Mouse (Mus musculus): ENCODE results near the gene Cacybp.
A peak's percentile ranks its signal among the peaks of the same experiment; 100 is the strongest.

The Cacybp gene

DNA sequence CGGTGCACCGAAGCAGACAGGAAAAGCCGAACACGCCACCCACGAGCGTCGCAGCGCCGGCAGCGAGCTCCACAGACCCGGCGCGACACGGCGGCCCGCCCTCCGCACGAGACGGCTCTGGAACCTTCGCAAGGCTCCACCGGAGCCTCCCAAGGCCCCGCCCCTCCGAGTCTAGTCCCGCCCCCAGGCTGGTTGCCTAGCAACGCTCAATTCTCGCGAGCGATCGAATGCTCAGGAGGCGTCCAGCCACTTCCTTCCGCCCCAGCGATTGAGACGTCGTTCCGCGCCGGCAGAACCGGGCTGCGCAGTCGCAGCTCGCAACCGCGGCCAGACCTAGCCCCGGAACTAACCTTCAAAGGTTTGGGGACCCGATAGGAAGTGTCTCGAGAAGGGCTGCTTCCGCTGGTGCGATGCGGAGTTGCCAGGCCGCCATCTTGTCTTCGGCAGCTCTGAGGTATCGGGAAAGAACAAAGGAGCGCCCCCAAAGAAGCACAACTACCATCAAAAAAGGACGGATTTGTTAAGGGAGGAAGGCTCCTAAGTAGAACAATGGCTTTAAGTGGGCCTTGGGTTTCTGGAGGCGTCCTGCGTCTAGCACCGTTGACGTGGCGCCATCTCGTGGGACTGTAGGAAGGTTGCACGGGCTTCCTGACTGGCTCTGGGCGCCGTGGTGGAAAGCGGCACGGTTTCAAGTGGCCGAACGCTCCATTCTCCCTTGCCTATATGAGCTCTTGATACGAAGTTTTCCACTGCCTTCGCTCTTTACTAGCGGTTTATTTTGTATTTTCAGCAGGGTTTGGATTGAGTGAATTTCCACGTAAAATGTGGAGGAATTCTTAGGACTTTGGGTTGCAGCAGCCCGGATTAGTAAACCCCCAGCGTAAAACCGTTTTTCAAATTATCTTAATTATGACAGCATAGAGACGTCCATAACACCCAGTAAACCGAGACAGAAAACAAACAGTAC lies at the start of gene Cacybp:
TSS of gene Cacybp (minus strand) at position 173 of the 967 bp plus-strand sequence.
- peak; percentile 99 for DNase-seq

DNA sequence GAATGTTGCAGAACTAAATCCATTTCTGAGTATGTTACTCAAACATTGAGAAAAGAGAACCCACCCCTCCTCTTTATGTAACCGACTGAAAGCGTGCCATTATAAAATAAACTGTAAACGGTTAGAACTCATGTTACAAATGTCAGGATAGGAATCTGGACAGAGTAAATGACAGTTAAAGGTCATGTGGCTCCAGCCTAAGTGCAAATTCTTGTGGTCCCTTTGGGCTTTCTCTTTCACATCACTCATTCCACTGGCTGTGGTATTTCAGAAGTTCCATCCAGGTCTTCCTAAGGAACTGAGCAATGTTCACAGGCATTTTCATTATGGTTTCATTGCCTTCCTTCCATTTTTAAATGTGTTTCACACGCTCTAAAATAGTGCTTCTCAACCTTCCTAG lies 49.7 kb upstream of the Cacybp start:
- no peak for DNase-seq

DNA sequence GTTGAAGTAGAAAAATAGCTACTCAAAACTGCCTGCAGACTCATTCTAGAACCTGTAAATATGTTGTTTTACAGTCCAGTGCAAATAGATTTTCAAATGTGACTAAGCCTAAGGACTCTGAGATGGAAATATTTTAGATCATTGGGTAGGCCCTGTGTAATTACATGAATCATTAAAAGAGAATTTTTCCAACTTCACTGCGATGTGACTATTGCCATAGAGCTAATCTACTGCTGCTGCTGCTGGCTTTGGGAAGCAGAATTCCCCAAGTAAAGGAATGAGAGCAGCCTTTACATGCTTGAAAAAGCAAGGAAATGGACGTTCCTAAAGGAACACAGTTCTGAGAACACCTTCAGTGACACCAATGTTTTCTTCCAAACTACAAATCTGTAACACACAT lies 49.2 kb upstream of the Cacybp start:
- DNase-seq: no peak

DNA sequence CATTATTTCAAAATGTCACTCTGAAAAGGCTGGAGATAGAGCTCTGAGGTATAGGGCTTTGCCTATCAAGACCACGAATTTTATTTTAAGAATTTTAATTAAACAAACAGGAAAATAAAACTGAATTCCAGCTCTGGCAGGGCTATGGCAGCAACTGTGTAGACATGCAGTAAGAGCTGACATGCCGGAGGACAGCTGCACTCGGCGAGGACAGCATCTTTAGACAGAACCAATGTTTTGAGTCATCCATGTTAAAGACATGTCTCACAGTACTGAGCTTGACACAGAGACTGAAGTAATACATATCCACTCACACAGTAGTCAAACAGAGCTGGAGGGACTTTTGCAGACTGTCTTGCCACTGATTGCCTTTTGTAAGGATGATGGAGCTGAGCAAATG lies 47.9 kb upstream of the Cacybp start:
- DNase-seq: no peak

DNA sequence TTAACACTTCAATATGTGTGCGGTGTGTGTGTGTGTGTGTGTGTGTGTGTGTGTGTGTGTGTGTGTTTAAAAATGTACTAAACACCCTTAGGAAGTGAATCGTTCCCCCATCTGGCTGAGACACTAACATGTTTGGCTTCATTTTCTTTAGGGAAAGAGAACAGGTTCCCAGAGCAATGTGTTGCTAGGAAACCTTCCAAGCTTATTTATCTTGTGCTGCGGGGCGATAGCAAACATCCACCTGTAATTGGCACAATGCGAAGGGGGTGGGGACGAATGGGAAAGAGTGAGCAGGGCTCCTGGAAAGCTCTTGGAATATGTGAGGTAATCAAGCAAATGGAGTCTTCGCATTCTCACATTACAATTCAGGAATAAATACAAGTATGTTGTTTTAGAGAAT lies 47.2 kb upstream of the Cacybp start:
- DNase-seq: no peak

DNA sequence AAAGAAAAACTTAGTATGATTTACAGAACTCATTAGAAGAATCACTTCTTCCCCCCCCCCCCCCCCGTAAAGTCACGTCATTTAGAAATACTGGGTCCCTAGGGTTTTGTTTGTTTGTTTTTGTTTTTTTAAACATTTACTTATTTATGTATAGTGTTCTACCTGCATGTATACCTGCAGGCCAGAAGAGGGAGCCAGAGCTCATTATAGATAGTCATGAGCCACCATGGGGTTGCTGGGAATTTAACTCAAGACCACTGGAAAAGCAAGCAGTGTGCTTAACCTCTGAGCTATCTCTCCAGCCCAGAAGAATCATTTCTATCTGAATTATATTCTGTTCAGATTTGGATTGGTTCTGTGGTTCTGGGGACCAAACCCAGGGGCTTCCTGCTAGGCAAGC lies 40.4 kb upstream of the Cacybp start:
- no peak for DNase-seq

DNA sequence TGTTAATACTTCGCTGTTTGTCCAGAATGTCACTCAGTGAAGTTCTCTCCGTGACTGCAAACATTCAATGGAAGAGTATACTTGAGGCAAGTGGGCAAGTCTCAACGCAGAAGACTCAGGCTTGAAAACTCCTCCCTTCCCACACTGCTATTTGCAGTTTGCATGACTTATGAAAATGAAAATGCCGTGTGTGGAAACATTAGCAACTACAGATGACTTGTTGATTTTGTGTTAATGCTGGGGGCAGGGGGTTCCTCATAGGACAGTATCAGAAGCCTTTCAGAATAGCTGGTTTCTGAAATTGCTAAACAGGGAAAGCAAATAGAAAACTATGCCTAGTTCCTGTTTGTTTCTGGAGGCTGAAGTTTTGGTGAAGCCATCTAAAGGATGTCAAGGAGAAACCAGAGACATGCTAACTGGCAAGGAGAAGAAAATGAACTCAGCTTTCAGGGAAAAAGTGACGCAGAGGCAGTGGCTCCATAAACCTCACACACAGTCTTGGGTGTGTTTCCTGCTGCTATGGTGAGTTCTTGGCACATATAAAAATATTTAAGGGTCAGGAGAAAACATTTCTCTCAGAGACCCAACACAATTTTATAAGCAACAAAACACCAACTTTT lies 38.8 kb upstream of the Cacybp start:
- DNase-seq: no peak

DNA sequence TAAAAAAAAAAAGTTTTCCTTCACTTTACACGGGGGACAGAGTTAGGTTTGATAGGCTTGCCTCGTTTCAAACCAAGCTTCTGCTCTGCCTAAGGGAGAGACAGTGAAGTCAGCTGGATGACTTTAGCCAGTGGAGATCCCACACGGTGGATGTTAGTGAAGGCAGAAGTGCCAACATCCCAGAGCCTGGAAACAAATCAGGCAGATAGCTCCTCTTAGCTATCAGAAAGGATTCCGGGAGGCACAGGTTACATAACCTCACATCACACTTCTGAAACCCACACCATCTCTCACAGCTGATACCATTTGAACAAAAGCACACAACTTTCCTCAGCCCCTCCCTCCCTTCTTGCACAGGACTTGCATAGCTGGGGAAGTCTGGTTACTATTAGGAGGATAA lies 38.1 kb upstream of the Cacybp start:
- DNase-seq: no peak

DNA sequence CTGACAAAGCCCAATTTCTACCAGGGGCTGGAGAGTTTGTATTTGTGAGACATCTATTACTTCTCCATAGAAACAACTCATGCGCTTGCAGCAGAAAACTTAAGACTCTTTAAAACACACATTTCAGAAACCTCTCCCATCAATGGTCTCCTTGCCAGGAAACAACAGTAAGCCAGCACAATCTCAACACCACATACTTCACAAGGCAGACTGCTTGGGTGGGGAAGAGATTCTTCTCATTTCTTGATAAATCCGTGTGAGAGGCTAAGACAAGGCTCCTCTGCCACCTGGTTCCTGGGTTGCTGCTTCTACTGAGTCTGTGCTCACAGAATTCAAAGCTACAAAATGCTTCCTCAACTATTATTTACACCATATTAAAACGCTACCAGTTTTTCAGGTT lies 37.1 kb upstream of the Cacybp start:
- DNase-seq: no peak

DNA sequence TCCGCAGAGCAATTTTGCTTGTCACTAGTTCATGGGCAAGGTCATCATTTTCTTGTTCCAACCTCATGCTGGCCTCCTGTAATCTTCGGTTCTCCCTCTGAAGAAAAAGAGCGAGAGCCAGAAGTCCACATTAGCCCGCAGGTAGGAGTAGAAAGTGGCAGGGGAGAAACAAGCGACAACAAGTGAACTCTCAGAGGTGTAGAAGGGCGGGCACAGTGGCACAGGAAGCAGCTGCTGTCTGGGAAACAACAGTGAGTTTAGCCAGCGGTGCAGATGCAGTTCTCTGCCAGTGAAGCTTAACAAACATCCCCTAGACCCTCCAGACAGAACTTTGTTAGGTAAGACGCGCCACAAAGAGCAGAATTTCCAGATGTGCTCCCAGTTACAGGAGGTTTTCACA lies 34.8 kb upstream of the Cacybp start:
- no peak for DNase-seq

DNA sequence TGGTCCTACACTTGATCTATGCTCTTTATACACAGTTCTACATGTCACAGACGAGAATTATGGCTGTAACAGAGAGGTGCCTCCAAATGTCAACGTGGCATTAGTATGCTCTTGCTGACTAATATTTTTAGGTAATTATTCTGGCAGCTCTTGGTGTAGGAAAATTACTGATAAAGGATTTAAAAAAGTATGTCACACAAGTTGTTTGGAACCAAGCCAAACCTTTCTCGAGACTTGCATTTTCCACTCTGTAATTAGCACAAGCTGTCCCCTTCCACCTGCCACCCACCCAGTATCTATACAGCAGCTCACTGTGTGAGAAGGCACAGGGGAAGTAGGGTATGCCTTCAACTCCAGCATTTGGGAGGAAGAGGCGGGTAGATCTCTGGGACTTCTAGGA lies 34.2 kb upstream of the Cacybp start:
- DNase-seq: peak; percentile 37

DNA sequence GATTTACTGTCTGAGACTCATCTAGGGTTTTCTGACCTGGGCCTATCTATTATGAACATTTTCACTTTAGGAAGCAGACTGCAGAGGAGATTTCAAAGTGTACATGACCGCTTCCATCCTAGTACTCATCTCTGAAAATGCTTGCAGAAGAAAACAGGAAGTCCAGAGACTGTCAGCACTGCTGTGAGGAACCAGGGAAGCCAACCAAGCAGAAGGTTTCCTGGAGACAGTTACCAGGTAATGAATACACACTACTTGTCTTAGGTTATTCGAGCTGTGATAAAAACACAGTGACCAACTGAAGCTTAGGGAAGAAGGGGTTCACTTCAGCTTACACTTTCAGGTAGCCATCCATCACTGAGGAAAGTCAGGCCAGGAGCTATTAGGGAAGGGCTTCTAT lies 33.3 kb upstream of the Cacybp start:
- no peak for DNase-seq

DNA sequence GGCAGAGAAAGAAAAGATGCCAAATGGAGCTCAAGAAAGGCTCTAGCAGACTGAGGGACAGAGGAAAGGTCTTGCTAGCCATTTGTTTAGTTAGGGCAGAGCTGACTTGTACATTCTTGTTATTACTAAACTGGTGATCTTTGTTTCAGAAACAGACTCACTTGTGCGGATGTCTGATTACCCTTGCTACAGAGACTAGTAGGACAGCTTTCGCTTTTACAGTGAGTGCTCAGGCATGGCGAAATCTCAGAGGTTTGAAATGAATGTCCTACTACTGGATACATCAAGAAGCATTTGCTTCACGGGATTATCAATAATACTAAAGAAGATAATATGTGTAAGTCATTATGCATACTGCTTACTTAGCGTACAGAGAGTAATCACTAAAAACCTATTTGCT lies 32.0 kb upstream of the Cacybp start:
- DNase-seq: no peak

DNA sequence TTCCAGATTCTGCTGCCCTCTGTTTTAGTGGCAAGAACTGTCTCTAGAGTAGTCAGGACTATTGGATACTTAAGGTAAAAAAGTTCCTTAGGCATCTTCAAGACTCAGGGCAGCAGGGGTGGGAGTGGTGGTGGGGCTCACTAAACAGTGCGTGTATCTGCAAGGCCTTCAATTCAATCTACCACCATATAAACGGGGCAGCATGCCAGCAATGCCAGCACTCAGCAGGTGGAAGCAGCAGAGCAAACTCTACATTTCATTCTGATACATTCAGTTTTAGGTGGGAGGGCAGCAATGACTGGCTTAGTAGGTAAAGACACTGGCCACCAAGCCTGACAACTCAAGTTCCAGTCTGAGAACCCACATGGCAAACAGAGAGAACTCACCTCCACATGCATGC lies 27.4 kb upstream of the Cacybp start:
- DNase-seq: no peak

DNA sequence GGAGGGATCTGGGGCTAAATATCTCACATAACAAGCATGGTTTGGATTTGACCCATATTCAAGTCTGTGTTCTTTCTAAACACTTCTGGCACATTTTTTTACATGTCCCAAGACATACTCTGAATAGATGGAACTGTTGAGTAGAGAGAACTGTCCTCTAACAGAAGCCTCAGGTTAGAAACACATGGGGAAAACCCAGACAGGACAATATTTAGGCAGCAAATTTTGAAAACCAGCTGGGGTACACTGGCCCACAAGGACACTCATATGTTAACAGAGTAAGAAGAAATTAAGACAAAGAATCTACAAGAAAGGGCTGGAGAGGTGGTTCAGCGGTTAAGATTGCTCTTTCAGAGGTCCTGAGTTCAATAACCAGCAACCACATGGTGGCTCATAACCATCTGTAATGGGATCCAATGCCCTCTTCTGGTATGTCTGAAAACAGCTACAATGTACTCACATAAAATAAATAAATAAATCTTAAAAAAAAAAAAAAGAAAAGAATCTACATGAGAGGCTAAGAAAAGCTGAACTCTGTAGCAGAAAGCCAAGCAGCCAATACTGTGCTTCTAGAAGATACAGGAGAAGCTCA lies 26.3 kb upstream of the Cacybp start:
- no peak for DNase-seq

DNA sequence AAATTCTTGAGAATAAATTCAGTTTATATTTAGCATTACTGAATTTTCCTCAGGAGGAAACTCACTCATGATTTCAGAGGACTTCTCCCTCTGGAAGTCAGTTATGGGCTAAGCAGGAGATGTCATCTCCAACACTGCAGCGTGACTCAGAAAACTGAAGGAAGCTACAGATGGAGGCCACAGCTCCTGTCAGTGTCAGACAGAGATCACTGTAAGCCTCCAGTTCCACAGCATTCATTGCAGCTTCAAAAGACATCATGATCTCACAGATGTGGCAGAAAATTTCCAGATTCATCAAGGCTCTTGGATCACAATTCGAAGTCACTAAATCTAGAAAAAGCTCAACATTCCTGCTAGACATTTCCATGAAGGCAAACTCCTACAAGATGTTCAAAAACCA lies 25.3 kb upstream of the Cacybp start:
- DNase-seq: no peak

DNA sequence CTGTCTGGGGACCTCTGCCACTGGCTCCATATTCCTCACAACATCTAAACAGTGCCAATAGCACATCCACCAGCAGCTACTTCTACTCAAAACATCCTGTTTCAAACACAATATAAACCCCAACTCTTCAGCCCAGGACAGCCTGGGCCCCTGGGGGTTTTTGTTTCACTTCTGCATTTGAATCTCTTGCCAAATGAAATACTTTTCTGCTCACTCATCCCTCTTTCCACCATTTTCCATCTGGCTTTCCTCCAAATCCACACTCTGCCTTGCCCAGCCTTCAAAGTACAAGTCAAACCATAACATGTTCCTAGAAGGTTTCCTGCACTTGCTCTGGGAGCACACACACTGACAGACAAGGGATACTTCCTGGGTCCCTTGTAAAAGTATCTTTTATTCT lies 21.2 kb upstream of the Cacybp start:
- no peak for DNase-seq

DNA sequence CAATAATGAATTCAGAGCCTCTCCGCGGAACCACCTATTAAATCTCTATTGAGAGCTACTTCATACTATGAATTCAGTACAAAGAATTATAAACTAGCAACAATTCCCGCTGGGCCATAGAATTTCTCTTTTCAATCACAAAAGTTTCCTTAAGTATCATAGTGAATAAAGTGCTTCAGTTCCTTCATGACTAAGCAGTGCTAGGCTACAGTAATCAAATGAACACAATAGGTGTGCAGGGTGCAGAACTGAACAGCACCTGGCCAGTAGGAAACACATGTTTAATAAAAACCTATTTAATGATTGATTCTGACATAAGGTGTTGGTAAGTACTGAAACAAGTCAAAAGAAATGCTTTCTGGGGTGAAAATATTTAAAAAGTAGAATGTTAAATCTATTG lies 19.4 kb upstream of the Cacybp start:
- no peak for DNase-seq

DNA sequence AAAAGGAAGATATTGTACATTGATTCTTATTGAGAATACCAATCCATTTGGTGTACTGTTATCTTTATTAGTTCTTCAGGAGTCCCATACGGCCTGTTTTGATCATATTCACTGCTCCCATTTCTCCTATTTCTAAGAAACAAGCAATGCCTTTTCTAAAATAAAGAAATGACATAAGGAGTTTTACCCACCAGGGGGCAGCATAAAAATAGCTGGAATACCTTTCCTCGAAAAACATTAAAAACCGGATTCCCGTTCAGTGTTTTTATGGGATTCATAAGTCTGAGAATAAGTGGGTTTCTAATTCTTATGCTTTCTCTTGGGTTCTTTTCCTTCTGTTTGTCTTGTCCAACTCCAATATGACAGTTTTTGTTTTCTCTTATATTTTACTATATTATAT lies 18.3 kb upstream of the Cacybp start:
- no peak for DNase-seq

DNA sequence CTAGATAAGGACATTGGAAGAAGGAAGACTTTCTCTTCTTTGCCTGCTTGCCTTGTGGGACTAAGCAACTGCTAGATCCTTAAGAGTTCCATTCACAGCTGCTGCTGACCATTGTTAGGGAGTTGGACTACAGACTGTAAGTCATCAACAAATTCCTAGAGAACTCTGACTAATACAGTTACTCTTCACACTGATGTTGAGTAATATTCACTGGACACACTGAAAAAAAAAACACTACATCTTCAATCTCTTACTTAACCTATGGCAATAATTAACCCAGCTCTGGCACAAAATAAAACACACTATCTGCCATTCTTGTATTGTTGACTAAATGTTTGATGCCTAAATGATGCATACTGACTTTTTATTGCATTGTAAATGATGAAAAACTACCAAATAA lies 15.2 kb upstream of the Cacybp start:
- no peak for DNase-seq

DNA sequence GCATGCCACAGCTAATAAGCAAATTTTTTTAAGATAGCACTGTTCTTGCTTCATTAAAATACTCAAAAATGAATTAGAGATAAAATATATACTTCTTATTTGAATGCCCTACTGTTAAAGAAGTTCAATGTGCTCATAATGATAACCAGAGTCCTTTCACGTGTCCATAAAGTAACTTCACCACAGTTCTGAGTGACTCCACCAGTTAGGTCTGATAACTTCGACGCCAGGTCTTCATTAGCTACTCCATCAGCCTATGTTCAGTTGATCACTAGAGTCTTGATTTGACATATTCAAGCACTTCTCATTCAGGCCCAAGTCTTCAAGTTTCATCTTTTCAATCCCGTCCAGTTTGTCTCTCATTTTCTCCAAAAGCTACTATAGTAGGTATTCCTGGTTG lies 14.5 kb upstream of the Cacybp start:
- DNase-seq: no peak

DNA sequence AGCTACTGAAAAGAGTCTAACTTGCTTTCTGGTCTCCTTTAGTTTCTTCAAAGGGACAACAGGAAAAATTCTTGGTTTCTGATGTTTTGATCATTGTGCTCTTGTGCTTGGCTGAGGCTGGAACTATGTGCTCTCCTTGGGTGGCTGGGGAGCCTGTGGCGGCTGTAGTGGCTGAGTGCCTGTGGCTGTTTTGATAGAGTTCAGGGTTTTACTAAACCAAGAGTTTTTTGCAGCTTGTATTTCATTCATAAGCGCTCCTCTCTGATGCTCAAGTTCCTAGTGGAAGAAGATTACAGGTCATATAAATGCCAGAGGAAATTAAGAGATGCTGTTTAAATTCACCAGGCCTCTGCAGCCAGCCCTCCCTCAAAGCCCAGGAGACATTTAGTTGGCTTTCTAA lies 11.4 kb upstream of the Cacybp start:
- no peak for DNase-seq

DNA sequence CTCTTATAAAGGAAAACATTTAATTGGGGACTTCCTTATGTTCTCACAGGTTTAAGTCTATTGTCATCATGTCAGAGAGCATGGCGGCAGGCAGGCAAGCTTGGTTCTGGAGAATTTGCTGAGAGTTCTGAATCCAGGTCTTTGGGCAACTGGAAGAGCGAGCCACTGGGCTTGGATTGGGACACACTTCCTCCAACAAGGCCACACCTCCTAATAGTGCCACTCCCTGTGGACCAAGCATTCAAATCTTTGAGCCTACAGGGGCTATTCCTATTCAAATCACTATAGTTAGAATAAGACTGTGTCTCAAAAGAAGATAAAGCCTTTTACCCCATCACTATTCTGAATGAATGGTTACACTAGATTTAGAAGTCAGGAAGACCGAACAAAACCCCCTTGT lies 5.2 kb upstream of the Cacybp start:
- no peak for DNase-seq

DNA sequence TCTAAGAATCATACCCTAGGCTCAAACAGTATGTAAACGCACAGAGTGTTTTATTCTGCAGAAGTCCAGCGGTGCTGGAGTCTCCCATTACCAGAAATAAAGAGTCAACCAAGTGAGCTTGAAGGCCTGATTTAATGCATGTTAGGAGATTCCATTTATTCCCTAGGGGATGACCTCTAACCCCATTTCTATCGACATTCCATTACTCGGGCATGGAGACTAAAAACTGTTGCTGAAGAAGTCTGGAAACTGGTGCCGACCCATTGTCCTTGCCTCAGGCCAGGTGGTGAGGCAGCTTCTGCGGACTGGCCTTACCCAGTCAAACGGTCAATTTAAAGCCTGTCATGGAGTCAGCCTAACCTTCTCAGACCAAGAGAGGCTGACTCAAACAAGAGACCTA lies 1.5 kb upstream of the Cacybp start:
- no peak for DNase-seq
